Mouse (Mus musculus): ENCODE measurements at regions not wholly inside any gene's neighbourhood (a gene's known extent, or its start where the extent isn't known, plus 50 kb on each side); places are given as distances from the start of the nearest gene placed in this dataset.
"Not testable (repeated sequence)": the region's sequence is repeated elsewhere in the genome, so short reads cannot be mapped to it uniquely, and the experiment has no call there.

- H3K4me2 ChIP-seq (ENCODE audit: low read depth, low read length): no peak overlapping the region
- H3K4me3 ChIP-seq (ENCODE audit: low read depth, low read length): no peak overlapping the region
- peaks cover 14% of the 10 kb centered on the region; the same call in 1 of the 2 replicates for H3K4me1 ChIP-seq (ENCODE audit: control insufficient read depth, insufficient read depth)
- H3K27ac ChIP-seq (ENCODE audit: low read depth): no peak overlapping the region
- H3K27me3 ChIP-seq (ENCODE audit: control insufficient read depth, insufficient read depth, low read length): no peaks in the 10 kb centered on the region
- DNase-seq (ENCODE audit: low spot score) (no peak), ATAC-seq (ENCODE audit: insufficient read depth, low read depth) (no peak)
- H3K36me3 ChIP-seq (replicated peaks; ENCODE audit: control insufficient read depth, insufficient read depth, low read length): no peaks in the 10 kb centered on the region
- H3K9me3 ChIP-seq (replicated peaks; ENCODE audit: control insufficient read depth, low read length): no peaks in the 10 kb centered on the region
- WGBS: 82% methylated on average over 2 of the region's 2 CpGs
- TF ChIP-seq CTCF (IDR thresholded peaks at IDR 0.05; ENCODE audit: low read depth) (no peak), EP300 (IDR thresholded peaks at IDR 0.05; ENCODE audit: low read depth) (no peak)
- no peak overlapping the region for H3K9ac ChIP-seq (replicated peaks; ENCODE audit: low read depth, low read length)
Observed at GRCm38 (mm10) chr7:73604597-73604996, 63.0 kb upstream of the Chd2 start.

- Histone ChIP-seq H3K4me2 (ENCODE audit: low read depth, low read length) (no peak overlapping the region), H3K27me3 (ENCODE audit: control insufficient read depth, insufficient read depth, low read length) (no peaks in the 10 kb centered on the region), H3K9me3 (replicated peaks; ENCODE audit: control insufficient read depth, low read length) (no peaks in the 10 kb centered on the region), H3K36me3 (replicated peaks; ENCODE audit: control insufficient read depth, insufficient read depth, low read length) (no peaks in the 10 kb centered on the region), H3K4me1 (ENCODE audit: control insufficient read depth, insufficient read depth) (peaks cover 14% of the 10 kb centered on the region; the same call in 1 of the 2 replicates), H3K9ac (replicated peaks; ENCODE audit: low read depth, low read length) (no peak overlapping the region), H3K27ac (ENCODE audit: low read depth) (peak overlapping the region; percentile 39; the same call in 1 of the 2 replicates), H3K4me3 (ENCODE audit: low read depth, low read length) (no peak overlapping the region)
- ATAC-seq (ENCODE audit: insufficient read depth, low read depth) (no peak), DNase-seq (ENCODE audit: low spot score) (peak; percentile 14)
- no peak for TF ChIP-seq CTCF (IDR thresholded peaks at IDR 0.05; ENCODE audit: low read depth)
- TF ChIP-seq EP300 (IDR thresholded peaks at IDR 0.05; ENCODE audit: low read depth): no peak
- 56% methylated on average over 4 of the region's 4 CpGs for WGBS
Observed at GRCm38 (mm10) chr7:73602815-73603551, 61.4 kb upstream of the Chd2 start.

GRCm38 (mm10) chr7:73601336-73601735 lies 59.7 kb upstream of the Chd2 start:
- no peak overlapping the region for H3K27ac ChIP-seq (ENCODE audit: low read depth)
- no peak overlapping the region for H3K4me3 ChIP-seq (ENCODE audit: low read depth, low read length)
- no peak for ATAC-seq (ENCODE audit: insufficient read depth, low read depth)
- H3K36me3 ChIP-seq (replicated peaks; ENCODE audit: control insufficient read depth, insufficient read depth, low read length): no peaks in the 10 kb centered on the region
- peaks cover 27% of the 10 kb centered on the region for H3K4me1 ChIP-seq (ENCODE audit: control insufficient read depth, insufficient read depth)
- no peak for TF ChIP-seq CTCF (IDR thresholded peaks at IDR 0.05; ENCODE audit: low read depth)
- no peak for TF ChIP-seq EP300 (IDR thresholded peaks at IDR 0.05; ENCODE audit: low read depth)
- no peaks in the 10 kb centered on the region for H3K9me3 ChIP-seq (replicated peaks; ENCODE audit: control insufficient read depth, low read length)
- 54% methylated on average over 2 of the region's 2 CpGs for WGBS
- no peaks in the 10 kb centered on the region for H3K27me3 ChIP-seq (ENCODE audit: control insufficient read depth, insufficient read depth, low read length)
- no peak overlapping the region for H3K9ac ChIP-seq (replicated peaks; ENCODE audit: low read depth, low read length)
- no peak overlapping the region for H3K4me2 ChIP-seq (ENCODE audit: low read depth, low read length)
- DNase-seq (ENCODE audit: low spot score): no peak

GRCm38 (mm10) chr7:73600776-73601175 lies 59.1 kb upstream of the Chd2 start:
- Histone ChIP-seq H3K36me3 (replicated peaks; ENCODE audit: control insufficient read depth, insufficient read depth, low read length) (no peaks in the 10 kb centered on the region), H3K9ac (replicated peaks; ENCODE audit: low read depth, low read length) (no peak overlapping the region), H3K4me1 (ENCODE audit: control insufficient read depth, insufficient read depth) (peaks cover 32% of the 10 kb centered on the region), H3K4me2 (ENCODE audit: low read depth, low read length) (no peak overlapping the region), H3K27ac (ENCODE audit: low read depth) (no peak overlapping the region), H3K27me3 (ENCODE audit: control insufficient read depth, insufficient read depth, low read length) (no peaks in the 10 kb centered on the region), H3K4me3 (ENCODE audit: low read depth, low read length) (no peak overlapping the region), H3K9me3 (replicated peaks; ENCODE audit: control insufficient read depth, low read length) (no peaks in the 10 kb centered on the region)
- DNase-seq (ENCODE audit: low spot score): no peak
- ATAC-seq (ENCODE audit: insufficient read depth, low read depth): no peak
- TF ChIP-seq CTCF (IDR thresholded peaks at IDR 0.05; ENCODE audit: low read depth) (no peak), EP300 (IDR thresholded peaks at IDR 0.05; ENCODE audit: low read depth) (no peak)
- 48% methylated on average over 1 of the region's 1 CpGs for WGBS

- H3K36me3 ChIP-seq (replicated peaks; ENCODE audit: control insufficient read depth, insufficient read depth, low read length); ATAC-seq (ENCODE audit: insufficient read depth, low read depth); H3K27me3 ChIP-seq (ENCODE audit: control insufficient read depth, insufficient read depth, low read length); H3K9ac ChIP-seq (replicated peaks; ENCODE audit: low read depth, low read length); H3K27ac ChIP-seq (ENCODE audit: low read depth); H3K9me3 ChIP-seq (replicated peaks; ENCODE audit: control insufficient read depth, low read length); H3K4me3 ChIP-seq (ENCODE audit: low read depth, low read length); H3K4me2 ChIP-seq (ENCODE audit: low read depth, low read length); DNase-seq (ENCODE audit: low spot score): not testable (repeated sequence)
- H3K4me1 ChIP-seq (ENCODE audit: control insufficient read depth, insufficient read depth): peaks cover 32% of the 10 kb centered on the region
- 94% methylated on average over 3 of the region's 3 CpGs for WGBS
Observed at GRCm38 (mm10) chr7:73600003-73600385, 58.4 kb upstream of the Chd2 start.

Measured in heart, postnatal 0 days (tissue).